Mouse (Mus musculus) common myeloid progenitor, adult 5-6 weeks (primary cell): ENCODE results near the gene Rab11fip4. TPM values are rescaled to one million over a fixed set of nuclear protein-coding genes. Genes with fewer than 3 reads are reported as not detected.
"Not testable (repeated sequence)": the region's sequence is repeated elsewhere in the genome, so short reads cannot be mapped to it uniquely, and the experiment has no call there.

Source experiments
- ATAC-seq: replicated peaks from 2 replicates; pipeline ENCODE4 v1.8.0; 2016; ENCODE audit warnings: low read depth, mild to moderate bottlenecking, moderate TSS enrichment, inconsistent platforms; ENCODE audit not compliant: poor library complexity, severe bottlenecking
- total RNA-seq: library from RNA; stranded (forward); fragments of 200-1000, 187-1606 nt; gene quantifications from 2 replicates; pipeline ENCODE4 v1.2.3, GENCODE M21; 2017

Rab11fip4 gene
- total RNA-seq, 1 experiment from 2014 or later = 1.5 TPM

- ATAC-seq = no peak
Observed at GRCm38 (mm10) chr11:79674231-79674630, 83.2 kb downstream of the Rab11fip4 start.

DNA sequence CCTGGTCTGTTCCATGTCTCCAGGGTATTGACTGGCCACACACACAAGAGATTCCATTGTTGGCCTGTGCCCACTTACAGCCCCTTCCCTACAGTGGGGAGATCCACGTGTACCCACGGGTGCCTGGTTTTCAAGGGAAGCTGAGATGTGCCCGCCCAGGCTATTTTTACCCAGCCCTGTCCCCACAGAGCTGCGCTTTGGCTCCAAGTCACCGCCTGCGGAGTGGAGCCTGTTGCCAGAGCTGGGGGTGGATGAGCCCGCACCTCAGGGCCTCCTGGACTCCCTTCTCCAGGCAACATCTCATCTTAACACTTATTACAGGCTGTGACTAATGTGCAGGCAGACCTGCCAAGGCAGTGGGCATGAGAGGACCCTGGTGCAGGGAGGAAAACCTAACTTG lies 83.6 kb downstream of the Rab11fip4 start:
- ATAC-seq = no peak

GRCm38 (mm10) chr11:79675285-79675684 lies 84.3 kb downstream of the Rab11fip4 start:
- ATAC-seq = no peak

GRCm38 (mm10) chr11:79675994-79676393 lies 85.0 kb downstream of the Rab11fip4 start:
- no peak for ATAC-seq

GRCm38 (mm10) chr11:79676483-79676967 lies 85.5 kb downstream of the Rab11fip4 start:
- ATAC-seq = no peak

- ATAC-seq = no peak
Observed at GRCm38 (mm10) chr11:79677402-79677801, 86.4 kb downstream of the Rab11fip4 start.

DNA sequence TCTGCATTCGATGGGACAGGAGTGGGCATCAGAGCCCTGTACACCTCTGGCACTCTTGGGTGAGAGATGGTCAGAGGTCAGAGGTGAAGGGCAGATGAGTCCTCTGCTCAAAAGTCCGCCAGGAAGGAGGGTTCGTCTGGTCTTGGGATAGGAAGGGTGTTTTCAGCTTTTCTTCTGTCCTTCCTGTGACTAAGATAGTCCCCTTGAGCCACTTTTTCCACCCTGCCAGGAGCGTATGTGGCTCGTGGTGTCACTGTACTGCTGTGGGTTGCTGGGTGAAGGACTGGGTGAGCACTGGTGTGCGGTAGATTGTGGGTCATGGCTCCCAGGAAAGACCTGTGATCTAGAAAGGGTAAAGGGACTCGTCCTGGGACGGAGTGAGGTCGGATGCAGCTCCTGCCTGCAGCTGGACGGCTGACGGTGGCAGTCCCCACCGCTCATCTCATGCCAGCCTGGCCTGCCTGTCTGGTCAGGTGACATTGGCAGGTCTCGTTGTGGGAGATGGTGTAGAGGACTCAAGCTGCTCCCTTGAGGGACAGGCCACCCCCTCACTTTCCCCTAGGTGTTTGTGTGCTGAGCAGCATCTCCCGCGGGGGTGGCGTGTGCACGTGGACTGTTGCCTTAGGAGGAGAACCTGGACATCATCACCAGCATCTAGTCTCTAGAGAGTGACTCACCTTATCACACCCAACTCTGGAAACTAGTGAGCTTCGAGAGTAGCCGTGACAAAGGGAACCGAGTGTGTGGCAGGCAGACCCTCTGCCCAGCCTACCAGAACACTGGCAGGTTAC lies 87.5 kb downstream of the Rab11fip4 start:
- ATAC-seq = no peak

GRCm38 (mm10) chr11:79679929-79680328 lies 88.9 kb downstream of the Rab11fip4 start:
- ATAC-seq = no peak

GRCm38 (mm10) chr11:79680559-79680958 lies 89.5 kb downstream of the Rab11fip4 start:
- ATAC-seq = no peak

- no peak for ATAC-seq
Observed at GRCm38 (mm10) chr11:79681182-79681581, 90.2 kb downstream of the Rab11fip4 start.

DNA sequence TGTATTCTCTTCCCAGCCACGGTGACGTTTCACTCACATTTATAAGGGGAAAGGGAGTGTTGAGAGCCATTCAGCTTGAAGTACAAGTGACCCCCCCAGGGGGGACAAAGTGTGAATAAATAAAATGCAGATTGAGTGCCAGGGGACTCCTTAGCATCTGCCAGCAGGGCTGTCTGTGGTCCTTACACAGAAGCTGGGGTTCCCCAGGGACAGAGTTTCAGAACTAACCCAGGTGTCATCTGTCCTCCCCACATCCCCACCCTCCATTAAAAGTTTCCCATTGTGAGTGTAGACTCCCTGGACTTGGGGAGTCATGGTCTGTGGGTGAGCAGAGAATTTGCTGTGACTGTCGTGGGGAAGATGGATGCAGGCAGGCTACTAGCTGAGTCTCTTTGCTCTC lies 90.8 kb downstream of the Rab11fip4 start:
- ATAC-seq = no peak

DNA sequence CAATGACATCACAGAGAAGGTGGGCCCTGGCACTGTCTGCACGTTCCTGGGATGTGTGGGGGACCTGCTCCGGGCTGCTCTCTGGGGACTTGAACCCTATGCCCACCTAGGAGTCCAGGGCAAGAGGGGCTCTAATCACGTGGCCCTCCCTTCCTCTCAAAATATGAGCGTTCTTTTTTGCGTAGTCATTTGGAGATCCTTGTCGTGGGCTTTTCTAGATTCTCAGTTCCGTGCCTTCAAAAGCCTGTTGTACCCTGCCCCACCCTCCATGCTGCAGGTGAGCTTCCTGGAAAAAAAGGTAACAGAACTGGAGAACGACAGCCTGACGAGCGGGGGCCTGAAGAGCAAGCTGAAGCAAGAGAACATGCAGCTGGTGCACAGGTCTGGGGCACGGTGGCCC lies 94.1 kb downstream of the Rab11fip4 start:
- no peak for ATAC-seq

DNA sequence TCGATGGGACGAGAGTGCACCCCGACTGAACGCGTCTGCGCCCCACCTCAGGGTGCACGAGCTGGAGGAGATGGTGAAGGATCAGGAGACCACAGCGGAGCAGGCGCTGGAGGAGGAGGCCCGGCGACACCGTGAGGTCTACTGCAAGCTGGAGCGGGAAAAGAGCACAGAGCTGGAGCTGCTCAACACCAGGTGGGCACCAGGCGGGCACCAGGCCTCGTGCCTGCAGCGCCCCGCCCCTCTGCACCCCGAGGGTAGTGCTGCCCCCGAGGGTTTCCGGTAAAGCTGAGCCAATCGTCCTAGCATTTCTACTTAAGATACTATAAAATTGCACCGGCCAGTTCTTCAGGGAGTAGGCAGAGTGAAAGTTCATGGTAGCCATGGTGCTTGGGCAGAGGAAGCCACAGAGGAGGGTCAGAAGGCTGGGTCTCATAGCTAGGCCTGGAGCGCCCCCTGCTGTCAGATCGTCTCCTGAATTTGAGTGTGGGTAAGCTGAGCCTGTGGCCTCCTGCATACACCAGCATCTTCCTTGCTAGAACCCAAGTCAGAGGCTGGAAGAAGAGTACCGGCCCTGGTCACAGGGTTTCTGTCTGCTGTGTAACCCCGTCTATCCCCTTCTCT lies 95.6 kb downstream of the Rab11fip4 start:
- ATAC-seq = peak; percentile 95

- ATAC-seq = no peak
Observed at GRCm38 (mm10) chr11:79689916-79690315, 98.9 kb downstream of the Rab11fip4 start.

- ATAC-seq = no peak
Observed at GRCm38 (mm10) chr11:79691513-79691912, 100.5 kb downstream of the Rab11fip4 start.

GRCm38 (mm10) chr11:79696390-79697307 lies 105.6 kb downstream of the Rab11fip4 start:
- no peak for ATAC-seq

DNA sequence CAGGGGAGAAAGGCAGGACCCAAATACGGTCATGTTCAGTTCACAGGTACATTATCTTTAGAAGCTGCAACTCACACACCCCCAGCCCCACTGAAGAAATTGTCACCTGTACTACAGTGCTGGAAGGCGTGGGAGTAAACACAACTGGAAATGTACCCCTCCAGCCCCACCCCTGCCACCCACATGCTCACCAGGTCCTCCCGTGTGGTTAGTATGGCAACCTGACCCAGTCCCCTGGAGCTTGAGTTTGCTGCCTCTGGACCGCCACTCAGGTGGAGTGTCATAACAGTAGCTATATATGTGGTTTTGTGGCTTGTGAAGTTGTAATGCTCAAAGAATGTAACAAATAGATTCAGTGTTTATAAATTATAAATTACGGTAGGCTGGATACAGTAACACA lies 107.1 kb downstream of the Rab11fip4 start:
- no peak for ATAC-seq

- ATAC-seq = not testable (repeated sequence)
Observed at GRCm38 (mm10) chr11:79698542-79698941, 107.5 kb downstream of the Rab11fip4 start.

DNA sequence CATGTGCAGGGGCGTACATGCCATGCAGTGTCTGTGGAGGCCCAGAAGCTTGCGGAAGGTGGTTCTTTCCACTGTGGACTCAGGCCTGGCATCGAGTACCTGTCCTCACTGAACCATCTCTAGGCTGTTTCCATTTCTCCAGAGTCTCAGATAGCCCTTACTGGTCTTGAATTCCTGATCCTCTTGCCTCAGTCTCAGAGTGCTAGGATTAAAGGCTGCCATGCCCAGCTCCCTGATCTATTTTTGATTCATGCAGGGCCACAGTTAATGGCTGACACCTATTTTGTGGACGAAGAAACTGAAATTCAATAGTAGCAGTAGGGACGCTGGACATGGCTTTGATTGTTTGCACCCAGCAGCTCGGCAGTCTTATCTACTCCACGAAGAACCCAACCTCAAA lies 110.5 kb downstream of the Rab11fip4 start:
- no peak for ATAC-seq

- no peak for ATAC-seq
Observed at GRCm38 (mm10) chr11:79702092-79702491, 111.1 kb downstream of the Rab11fip4 start.
